Mouse (Mus musculus) bone marrow, adult 2 months (tissue): Measurements from ENCODE around the gene Dennd2c.

Source experiments
- CTCF ChIP-seq: fragments of 200-500 bp; IDR thresholded peaks from 2 replicates; pipeline ENCODE4 v1.5.1; 2011; ENCODE audit warnings: low read length, control low read depth; ENCODE audit not compliant: control insufficient read depth, insufficient read depth
- POLR2A ChIP-seq: fragments of 200-500 bp; IDR thresholded peaks from 2 replicates; pipeline ENCODE4 v1.6.1; 2011; ENCODE audit warnings: low read depth, mild to moderate bottlenecking, control low read depth, low read length, borderline replicate concordance; ENCODE audit not compliant: control insufficient read depth

DNA sequence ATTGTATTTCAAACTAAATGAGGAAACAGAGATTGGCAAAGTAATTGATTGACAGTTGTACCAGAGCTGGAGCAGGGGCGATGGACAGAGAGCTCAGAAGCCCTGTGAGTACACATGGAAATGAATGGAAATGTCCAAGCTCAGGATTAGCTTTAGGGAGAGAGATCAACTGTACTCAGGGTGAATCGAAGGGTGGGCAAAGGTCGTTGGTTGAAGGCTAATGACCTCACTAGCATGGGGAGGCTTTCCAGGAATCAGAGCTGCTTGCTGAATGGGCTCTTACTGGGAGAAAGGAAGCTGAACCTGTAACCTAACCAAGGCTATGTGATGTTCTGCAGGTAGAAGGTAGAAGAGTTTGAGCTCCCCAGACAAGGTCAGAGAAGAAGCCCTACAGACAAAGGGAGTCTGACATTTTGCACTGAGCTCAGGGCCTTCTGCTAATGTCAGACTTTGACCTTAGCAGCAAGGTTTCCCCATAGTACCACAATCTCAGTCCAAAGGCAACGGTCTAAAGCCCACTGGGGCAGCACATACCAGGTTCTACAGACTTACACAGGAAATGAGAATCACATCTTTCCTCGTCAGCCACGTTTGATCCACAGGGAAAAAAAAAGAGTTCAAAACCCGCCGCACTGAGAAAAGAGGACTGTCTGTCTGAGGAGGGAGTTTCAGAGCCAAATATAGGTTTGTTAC lies 112.3 kb downstream of the Dennd2c start:
- TF ChIP-seq POLR2A (no peak), CTCF (no peak)
